Mouse (Mus musculus) central nervous system, embryonic 11.5 days (tissue): ENCODE data around the gene Ypel5. TPM values are rescaled to one million over a fixed set of nuclear protein-coding genes. Genes with fewer than 3 reads are reported as not detected.

Source experiments
- polyA plus RNA-seq: library from polyadenylated mRNA; depleted of rRNA; stranded (reverse); fragments of >200 nt; gene quantifications from 2 replicates; pipeline ENCODE4 v1.2.3, GENCODE M21; 2012; rRNA removed

Ypel5 gene
- 20.1 and 28.6 TPM in 2 replicates for polyA plus RNA-seq

GRCm38 (mm10) chr17:72836158-72837115 is at the start of gene Ypel5:
Gene Ypel5 (plus strand): TSS chr17:72836453.

Other genes starting within 250 kb of the Ypel5 start
- 0.32 and 0.41 TPM in 2 replicates for gene Alk, start 231.8 kb upstream of the Ypel5 start, polyA plus RNA-seq
- 50.9 and 71.2 TPM in 2 replicates for gene Lbh, start 81.9 kb downstream of the Ypel5 start, polyA plus RNA-seq